Mouse (Mus musculus) T-helper 1 cell (primary cell): ENCODE measurements around the gene Celf1.

Source experiments
- in situ Hi-C: fragments of 300-600 bp; cut with MboI, MseI; formaldehyde crosslinking; loops from one replicate; pipeline ENCODE4 v1.15.1; 2025; ENCODE audit warnings: high pct_unique_total_duplicates

Gene Celf1

GRCm38 (mm10) chr2:91061849-91062481, 121.8 kb downstream of the Celf1 start:
- in situ Hi-C loops, result loop anchor here (5.0 kb wide), 1 partner anchor 35 kb away; no protein-coding TSS in a partner anchor

- in situ Hi-C loops, result loop anchor here (5.0 kb wide), 1 partner anchor 34 kb away; no protein-coding TSS in a partner anchor
Observed at GRCm38 (mm10) chr2:91062779-91063606, 122.8 kb downstream of the Celf1 start.

GRCm38 (mm10) chr2:91064211-91064610, 124.0 kb downstream of the Celf1 start:
- in situ Hi-C loops, result loop anchor here (5.0 kb wide), 1 partner anchor 33 kb away; no protein-coding TSS in a partner anchor

GRCm38 (mm10) chr2:91065544-91065943, 125.4 kb downstream of the Celf1 start:
- in situ Hi-C loops, result no loop called here

- in situ Hi-C loops, result no loop called here
Observed at GRCm38 (mm10) chr2:91066455-91066854, 126.3 kb downstream of the Celf1 start.

- in situ Hi-C loops, result no loop called here
Observed at GRCm38 (mm10) chr2:91068162-91068871, 128.1 kb downstream of the Celf1 start.

GRCm38 (mm10) chr2:91068872-91069165, 128.6 kb downstream of the Celf1 start:
- in situ Hi-C loops, result no loop called here
